Mouse (Mus musculus) ovary, postnatal 10 days (tissue): ENCODE results near the gene Krtap5-3.
"Not testable (repeated sequence)": the region's sequence is repeated elsewhere in the genome, so short reads cannot be mapped to it uniquely, and the experiment has no call there.

Source experiments
- DNase-seq: peaks from one replicate; pipeline ENCODE4 v3.0.0; 2022; ENCODE audit warnings: low spot score

The Krtap5-3 gene

GRCm38 (mm10) chr7:142201064-142201463 lies at the start of gene Krtap5-3:
TSS of gene Krtap5-3 (plus strand) at chr7:142201364.
- no peak for DNase-seq

DNA sequence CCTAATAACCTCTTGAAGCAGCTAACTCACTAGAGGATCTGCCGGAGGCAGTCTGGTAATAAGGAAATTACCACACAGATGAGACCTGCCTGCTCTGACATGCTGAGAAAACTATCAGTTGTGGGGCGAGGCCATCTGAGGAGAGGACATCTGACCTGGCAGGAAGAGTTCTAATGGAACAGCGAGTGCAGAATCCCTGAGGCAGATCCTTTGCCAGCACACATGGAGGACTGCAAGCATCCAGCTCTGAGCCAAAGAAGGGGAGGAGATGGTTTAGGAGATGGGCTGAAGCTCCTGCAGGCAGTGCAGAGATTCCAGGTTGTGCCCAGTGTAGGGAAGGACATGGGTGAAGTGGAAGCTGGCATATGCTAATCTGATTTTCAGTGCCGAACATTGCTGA lies 49.0 kb upstream of the Krtap5-3 start:
- no peak for DNase-seq

GRCm38 (mm10) chr7:142155308-142155707 lies 45.9 kb upstream of the Krtap5-3 start:
- DNase-seq, result no peak

GRCm38 (mm10) chr7:142157013-142157412 lies 44.2 kb upstream of the Krtap5-3 start, which contains the start of gene Gm29735:
TSS of gene Gm29735 (minus strand) at chr7:142157113.
- not testable (repeated sequence) for DNase-seq

DNA sequence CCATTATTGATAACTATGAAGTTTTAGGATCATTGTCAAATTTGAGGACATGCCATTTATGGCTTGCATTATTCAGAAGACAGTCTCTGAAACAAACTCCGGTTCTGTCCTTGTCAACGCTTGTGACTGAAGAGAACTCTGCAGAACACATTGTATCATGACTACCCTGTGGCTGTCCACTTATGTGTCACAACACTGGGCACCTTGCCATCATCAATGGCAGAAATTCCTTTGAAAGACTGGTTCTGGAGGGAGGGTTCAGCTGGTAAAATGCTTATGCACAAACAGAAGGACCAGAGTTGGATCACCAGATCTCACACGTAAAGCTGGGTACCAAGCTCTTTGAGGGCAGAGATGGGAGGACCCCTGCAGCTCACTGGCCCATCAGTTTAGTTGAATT lies 41.8 kb upstream of the Krtap5-3 start:
- DNase-seq, result no peak

DNA sequence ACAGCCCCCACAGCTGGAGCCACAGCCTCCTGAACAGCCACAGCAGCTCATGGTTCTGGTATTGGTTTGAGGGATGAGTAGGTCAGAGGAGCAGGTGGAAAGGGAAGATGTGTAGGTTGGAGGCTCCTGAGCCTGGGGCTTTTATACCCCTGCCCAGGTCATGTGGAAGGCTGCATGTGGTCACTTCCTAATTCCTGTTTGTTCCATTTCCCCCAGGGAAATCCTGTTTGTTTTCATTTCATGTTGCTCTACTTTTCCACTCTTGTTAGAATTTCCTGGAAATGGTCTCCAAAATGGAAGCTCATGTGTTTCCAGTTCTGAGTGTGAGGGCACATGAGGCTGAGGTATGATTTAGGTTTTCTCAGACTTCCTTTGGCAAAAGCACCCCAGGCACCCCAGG lies 35.5 kb upstream of the Krtap5-3 start, which contains the start of gene Gm4553:
Gene Gm4553 (minus strand): TSS at position 101 of the 400 bp plus-strand sequence.
- DNase-seq, result not testable (repeated sequence)

DNA sequence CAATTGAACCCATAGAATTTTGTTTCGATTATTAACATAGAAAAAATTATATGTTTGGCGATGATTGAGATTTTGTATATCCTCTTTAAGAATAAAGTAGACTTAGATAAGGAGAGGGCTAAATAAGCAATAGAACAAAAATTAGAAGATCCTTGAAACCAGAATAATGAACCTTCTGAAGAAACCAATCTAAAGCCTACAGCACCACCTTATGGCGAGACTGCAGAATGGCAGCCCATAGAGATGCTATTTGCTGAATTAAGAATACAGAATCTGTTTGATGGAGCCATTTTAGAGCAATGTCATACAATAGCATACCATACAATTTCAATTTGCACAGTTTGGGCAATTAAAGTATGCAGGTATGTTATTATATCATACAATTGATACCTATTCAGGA lies 31.3 kb upstream of the Krtap5-3 start:
- DNase-seq, result no peak

- DNase-seq, result not testable (repeated sequence)
Observed at GRCm38 (mm10) chr7:142175905-142176304, 25.3 kb upstream of the Krtap5-3 start, which contains the start of gene Krtap5-2. TSS of gene Krtap5-2 (minus strand) at chr7:142176005.

DNA sequence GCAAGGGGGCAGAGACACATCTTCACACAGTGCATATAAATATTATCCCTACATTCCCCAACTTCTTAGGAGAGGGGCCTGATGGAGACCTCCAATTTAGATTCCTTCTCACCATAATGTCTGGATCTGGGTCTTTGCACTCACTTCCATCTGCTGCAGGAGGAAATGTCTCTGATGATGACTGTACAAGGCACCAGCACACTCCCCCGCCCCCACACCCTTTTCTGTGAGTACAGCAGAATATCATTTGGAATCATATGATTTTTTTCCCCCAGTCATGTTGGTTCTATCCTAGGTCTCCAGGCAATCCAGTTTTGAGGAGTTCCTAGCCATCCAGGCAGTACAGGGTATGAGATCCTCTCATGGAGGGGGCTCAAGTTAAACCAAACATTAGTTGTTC lies 22.5 kb upstream of the Krtap5-3 start:
- DNase-seq, result no peak

- DNase-seq, result no peak
Observed at GRCm38 (mm10) chr7:142181021-142181420, 20.1 kb upstream of the Krtap5-3 start.

DNA sequence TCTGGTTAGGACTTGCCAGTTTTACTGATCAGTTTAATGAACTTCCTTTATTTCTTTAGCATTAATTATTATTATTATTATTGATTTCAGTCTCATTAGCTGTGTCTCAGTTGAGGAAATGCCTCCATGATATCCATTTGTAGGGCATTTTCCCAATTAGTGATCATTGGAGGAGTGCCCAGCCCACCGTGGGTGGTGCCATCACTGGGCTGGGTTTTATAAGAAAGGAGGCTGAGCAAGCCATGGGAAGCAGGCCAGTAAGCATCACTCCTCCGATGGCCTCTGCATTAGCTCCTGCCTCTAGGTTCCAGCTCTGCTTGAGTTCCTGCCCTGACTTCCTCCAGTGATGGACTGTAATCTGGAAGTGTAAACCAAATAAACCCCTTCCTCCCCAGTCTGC lies 13.0 kb upstream of the Krtap5-3 start:
- no peak for DNase-seq

DNA sequence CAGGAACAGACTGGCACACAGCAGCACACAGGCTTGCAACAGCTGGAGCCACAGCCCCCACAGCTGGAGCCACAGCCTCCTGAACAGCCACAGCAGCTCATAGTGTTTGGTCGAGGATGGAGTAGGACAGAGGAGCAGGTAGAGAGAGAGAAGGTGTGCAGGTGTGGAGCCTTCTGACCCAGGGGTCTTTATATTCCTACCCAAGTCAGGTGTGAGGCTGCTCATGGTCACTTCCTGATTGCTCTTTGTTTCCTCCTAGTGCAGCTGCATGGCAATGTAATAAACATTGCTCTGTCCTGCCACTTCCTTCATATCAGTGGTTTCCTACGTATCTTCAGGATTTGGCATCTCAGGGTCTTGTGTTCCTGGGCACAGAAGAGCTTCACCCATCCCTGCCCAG lies 10.9 kb upstream of the Krtap5-3 start, which contains the start of gene Gm10153:
Gene Gm10153 (minus strand): TSS at position 101 of the 400 bp plus-strand sequence.
- no peak for DNase-seq

DNA sequence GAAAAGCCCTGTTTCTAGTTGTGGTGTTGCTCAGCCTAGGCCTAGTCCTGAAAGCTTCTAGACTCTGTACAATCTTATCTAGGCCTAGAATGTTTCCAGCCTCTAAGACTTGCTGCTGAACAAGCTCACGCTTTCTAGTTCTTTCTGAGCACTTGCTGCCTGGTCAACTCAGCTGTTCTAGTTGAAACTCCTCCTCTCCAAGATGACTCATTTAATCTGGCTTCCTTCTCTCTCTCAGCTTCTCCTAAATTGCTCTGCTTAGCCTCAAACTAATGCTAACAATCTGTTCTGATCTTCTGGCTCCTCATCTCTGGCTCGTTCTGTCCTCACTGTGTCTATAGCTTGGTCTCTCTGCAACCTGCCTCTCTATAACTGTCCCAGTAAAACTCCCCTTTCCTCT lies 2.4 kb upstream of the Krtap5-3 start:
- DNase-seq, result no peak

DNA sequence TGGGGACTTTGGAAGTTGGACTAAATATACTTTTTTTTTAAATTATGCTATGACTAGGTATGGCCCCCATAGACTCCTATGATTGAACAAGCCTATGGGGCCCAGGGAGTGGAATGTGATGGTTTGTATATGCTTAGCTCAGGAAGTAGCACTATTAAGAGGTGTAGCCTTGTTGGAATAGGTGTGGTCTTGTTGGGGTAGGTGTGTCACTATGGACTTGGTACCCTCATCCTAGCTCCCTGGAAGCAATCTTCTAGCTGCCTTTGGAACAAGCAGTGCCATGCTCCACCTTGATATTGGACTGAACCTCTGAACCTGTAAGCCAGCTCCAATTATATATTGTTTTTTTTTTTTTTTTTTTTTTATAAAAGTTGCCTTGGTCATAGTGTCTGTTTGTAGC lies 4.3 kb downstream of the Krtap5-3 start:
- DNase-seq, result no peak

- DNase-seq, result not testable (repeated sequence)
Observed at GRCm38 (mm10) chr7:142206891-142207290, 5.7 kb downstream of the Krtap5-3 start.

- no peak for DNase-seq
Observed at GRCm38 (mm10) chr7:142211559-142211958, 10.4 kb downstream of the Krtap5-3 start, which contains the start of gene Gm7579. TSS of gene Gm7579 (plus strand) at chr7:142211859.

- DNase-seq, result not testable (repeated sequence)
Observed at GRCm38 (mm10) chr7:142212136-142212535, 11.0 kb downstream of the Krtap5-3 start.

DNA sequence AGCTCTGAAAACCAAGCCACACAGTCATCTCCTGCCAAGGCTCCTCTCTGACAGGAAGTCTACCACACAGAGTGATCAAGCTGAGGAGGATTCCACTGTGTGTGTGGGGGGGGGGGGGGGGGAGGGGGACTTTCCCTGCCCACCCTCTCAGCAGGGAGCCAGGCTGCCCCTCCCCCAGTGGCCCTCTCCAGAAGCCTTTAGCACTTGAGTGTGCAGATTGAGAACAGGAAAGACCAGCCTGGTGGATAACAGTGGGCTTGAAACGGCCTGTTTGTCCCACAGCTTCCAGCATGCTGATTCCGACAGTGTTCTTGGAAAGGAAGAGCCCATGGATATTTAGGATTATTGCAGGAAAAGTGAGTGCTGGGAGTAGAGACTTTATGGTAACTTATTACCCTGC lies 23.4 kb downstream of the Krtap5-3 start:
- DNase-seq, result no peak

DNA sequence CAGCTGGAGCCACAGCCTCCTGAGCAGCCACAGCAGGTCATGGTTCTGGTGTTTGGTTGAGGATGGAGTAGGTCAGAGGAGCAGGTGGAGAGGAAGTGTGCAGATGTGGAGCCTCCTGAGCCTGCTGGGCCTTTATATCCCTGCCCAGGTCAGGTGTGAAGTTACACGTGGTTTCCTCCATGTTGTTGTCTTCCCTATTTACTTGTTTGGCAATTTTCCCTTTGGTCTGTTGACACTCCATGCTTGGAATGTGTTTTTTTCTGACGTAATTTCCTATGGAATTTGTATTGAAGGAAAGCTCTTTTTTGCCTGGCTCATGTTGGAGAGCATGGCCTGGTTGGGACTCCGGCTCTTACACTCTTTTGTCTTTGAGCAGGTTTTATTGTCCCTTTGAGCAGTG lies 28.7 kb downstream of the Krtap5-3 start, which contains the start of gene Krtap5-5:
Gene Krtap5-5 (minus strand): TSS at position 101 of the 400 bp plus-strand sequence.
- DNase-seq, result not testable (repeated sequence)

GRCm38 (mm10) chr7:142231540-142231939 lies 30.4 kb downstream of the Krtap5-3 start:
- DNase-seq, result no peak

- no peak for DNase-seq
Observed at GRCm38 (mm10) chr7:142240978-142241377, 39.8 kb downstream of the Krtap5-3 start, which contains the start of gene Gm40460. TSS of gene Gm40460 (minus strand) at chr7:142241078.

GRCm38 (mm10) chr7:142249824-142250223 lies 48.7 kb downstream of the Krtap5-3 start:
- DNase-seq, result no peak
